Mouse (Mus musculus) midbrain, embryonic 11.5 days (tissue): ENCODE measurements at regions not wholly inside any gene's neighbourhood (a gene's known extent, or its start where the extent isn't known, plus 50 kb on each side); places are given as distances from the start of the nearest gene placed in this dataset.

Source experiments
- ATAC-seq: fragments of 200-750 bp; cut with Nextera tagmentation; 2 replicates; pipeline ENCODE4 v1.8.0; 2017; ENCODE audit warnings: moderate TSS enrichment, moderate library complexity; ENCODE audit not compliant: low FRiP score
- DNase-seq: peaks from one replicate; pipeline ENCODE4 v3.0.0; 2015; ENCODE audit warnings: low spot score; ENCODE audit errors: missing footprints
- H3K27ac ChIP-seq: fragments of 300-500 bp; sonication (generic); 2 replicates; pipeline ENCODE4 v1.5.1; 2014; ENCODE audit warnings: low read depth, low read length
- H3K27me3 ChIP-seq: fragments of 300-500 bp; sonication (generic); 2 replicates; pipeline ENCODE4 v1.6.1; 2014; ENCODE audit warnings: mild to moderate bottlenecking, low read length, moderate library complexity, mixed read lengths; ENCODE audit not compliant: control insufficient read depth, insufficient read depth
- H3K36me3 ChIP-seq: fragments of 300-500 bp; sonication (generic); 2 replicates; pipeline ENCODE4 v1.6.1; 2014; ENCODE audit warnings: mild to moderate bottlenecking, low read length, moderate library complexity, mixed read lengths; ENCODE audit not compliant: control insufficient read depth, insufficient read depth
- H3K4me1 ChIP-seq: fragments of 300-500 bp; sonication (generic); 2 replicates; pipeline ENCODE4 v1.6.1; 2014; ENCODE audit warnings: low read length; ENCODE audit not compliant: control insufficient read depth, insufficient read depth
- H3K4me2 ChIP-seq: fragments of 300-500 bp; sonication (generic); 2 replicates; pipeline ENCODE4 v1.6.1; 2014; ENCODE audit warnings: mild to moderate bottlenecking, moderate library complexity
- H3K4me3 ChIP-seq: fragments of 300-500 bp; sonication (generic); 2 replicates; pipeline ENCODE4 v1.5.1; 2014; ENCODE audit warnings: low read depth, low read length
- H3K9ac ChIP-seq: fragments of 300-500 bp; sonication (generic); 2 replicates; pipeline ENCODE4 v1.6.1; 2014; ENCODE audit warnings: low read length
- H3K9me3 ChIP-seq: fragments of 300-500 bp; sonication (generic); 2 replicates; pipeline ENCODE4 v1.6.1; 2016; ENCODE audit warnings: low read length; ENCODE audit not compliant: control insufficient read depth
- WGBS: fragments of 180-500 bp; shearing (Covaris S2); extraction: QIAGEN DNeasy Blood & Tissue Kit; methylation state at CpG from one replicate; pipeline ENCODE4 v1.1.7; 2014; 5-methylcytosine and 5-hydroxymethylcytosine counted together

GRCm38 (mm10) chr4:72627219-72627930, 225.1 kb downstream of the Aldoart1 start:
- 61% methylated on average over 5 of the region's 5 CpGs for WGBS
- H3K4me1 ChIP-seq = no peaks in the 10 kb centered on the region
- no peak for DNase-seq
- H3K27ac ChIP-seq = no peak overlapping the region
- ATAC-seq = no peak
- no peaks in the 10 kb centered on the region for H3K36me3 ChIP-seq
- H3K4me2 ChIP-seq = no peak overlapping the region
- no peaks in the 10 kb centered on the region for H3K9me3 ChIP-seq
- no peak overlapping the region for H3K4me3 ChIP-seq
- no peak overlapping the region for H3K9ac ChIP-seq
- peaks cover 4% of the 10 kb centered on the region; the same call in 1 of the 2 replicates for H3K27me3 ChIP-seq

DNA sequence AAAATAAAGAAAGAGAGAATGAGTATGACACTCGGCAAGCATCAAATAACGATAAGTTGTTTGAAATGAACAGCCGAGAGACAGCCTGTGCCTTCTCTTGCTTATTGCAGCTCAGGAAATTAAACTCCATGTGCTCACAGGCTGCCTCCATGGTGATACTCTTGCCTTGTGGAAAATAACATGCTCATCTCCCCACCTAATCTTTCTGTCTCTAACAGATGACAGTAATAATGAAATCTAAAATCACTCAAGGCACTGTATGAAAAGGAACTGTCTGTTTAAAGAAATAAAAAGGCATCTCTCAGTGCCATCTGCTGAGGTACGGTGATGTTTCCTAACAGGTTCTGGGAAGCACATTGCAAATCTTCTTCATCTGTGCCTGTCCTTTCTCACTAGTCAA, 247.3 kb downstream of the Aldoart1 start:
- Histone ChIP-seq H3K27ac (no peak overlapping the region), H3K4me3 (no peak overlapping the region), H3K27me3 (no peaks in the 10 kb centered on the region), H3K4me2 (no peak overlapping the region), H3K9ac (no peak overlapping the region), H3K9me3 (no peaks in the 10 kb centered on the region), H3K4me1 (no peaks in the 10 kb centered on the region), H3K36me3 (no peaks in the 10 kb centered on the region)
- WGBS = 96% methylated on average over 4 of the region's 4 CpGs
- no peak for ATAC-seq
- DNase-seq = no peak

DNA sequence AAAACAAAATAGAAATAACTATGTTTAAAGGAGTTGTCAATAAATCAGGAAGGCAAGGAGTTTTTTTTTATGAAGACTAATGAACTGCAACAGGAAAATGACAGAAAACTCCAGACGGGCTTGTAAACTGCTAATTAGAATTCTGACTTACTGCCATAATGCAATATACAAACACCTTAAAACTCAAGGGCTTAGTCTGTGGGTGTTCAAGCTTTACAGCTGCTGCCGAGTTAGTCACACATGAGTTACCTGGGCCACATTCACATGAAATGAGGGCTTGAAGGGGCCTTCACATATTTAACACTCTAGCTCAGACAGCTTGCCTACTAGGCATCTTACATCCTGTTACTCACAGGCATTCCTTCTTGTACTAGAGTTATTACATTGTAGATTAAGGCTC, 256.9 kb downstream of the Aldoart1 start:
- Histone ChIP-seq H3K9me3 (no peaks in the 10 kb centered on the region), H3K9ac (no peak overlapping the region), H3K27me3 (no peaks in the 10 kb centered on the region), H3K4me3 (no peak overlapping the region), H3K27ac (no peak overlapping the region), H3K4me1 (no peaks in the 10 kb centered on the region), H3K36me3 (no peaks in the 10 kb centered on the region), H3K4me2 (no peak overlapping the region)
- ATAC-seq (no peak), DNase-seq (no peak)
- WGBS = 45% methylated on average over 2 of the region's 2 CpGs

DNA sequence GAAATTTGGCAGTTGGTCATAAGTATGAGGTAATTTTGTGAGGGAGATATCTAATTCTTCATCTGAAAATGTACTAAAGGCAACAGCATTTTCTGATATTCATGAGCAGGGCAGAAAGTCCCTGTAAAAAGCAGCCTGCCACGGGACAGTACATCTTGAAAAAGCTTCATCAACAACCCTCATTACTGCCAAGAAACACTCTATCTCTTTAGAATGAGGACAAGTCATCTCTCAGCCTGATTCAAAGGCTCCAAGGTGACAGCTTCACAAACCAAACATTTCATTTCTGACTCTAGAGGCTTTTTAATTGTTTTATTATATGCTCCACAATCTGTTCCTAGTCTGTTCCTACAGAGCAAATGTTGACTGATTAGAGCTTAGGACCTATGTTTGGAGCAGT, 260.3 kb downstream of the Aldoart1 start:
- Histone ChIP-seq H3K36me3 (no peaks in the 10 kb centered on the region), H3K27ac (no peak overlapping the region), H3K27me3 (no peaks in the 10 kb centered on the region), H3K9ac (no peak overlapping the region), H3K4me2 (no peak overlapping the region), H3K4me3 (no peak overlapping the region), H3K9me3 (no peaks in the 10 kb centered on the region), H3K4me1 (no peaks in the 10 kb centered on the region)
- no peak for DNase-seq
- WGBS = 63% methylated on average over 1 of the region's 1 CpGs
- ATAC-seq = no peak

DNA sequence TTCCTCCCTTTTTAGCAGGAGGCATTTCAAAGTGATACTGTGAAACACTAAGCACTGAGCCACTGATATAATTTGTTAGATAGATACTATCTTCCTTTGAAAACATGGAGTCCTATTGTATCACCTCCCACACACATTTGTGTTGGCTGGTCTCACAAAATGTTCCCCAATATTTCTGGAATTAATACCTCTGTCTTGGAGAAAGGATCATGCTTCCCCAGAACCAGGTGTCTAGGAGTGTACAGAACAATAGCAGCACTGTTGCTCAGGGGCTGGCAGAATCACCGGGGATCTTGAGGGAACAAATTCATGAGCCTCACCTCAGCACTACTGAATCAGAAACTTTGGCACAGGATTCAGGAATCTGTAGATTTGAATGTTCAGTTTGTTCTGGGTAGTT, 277.5 kb downstream of the Aldoart1 start:
- Histone ChIP-seq H3K4me2 (no peak overlapping the region), H3K4me3 (no peak overlapping the region), H3K4me1 (no peaks in the 10 kb centered on the region), H3K27me3 (no peaks in the 10 kb centered on the region), H3K36me3 (no peaks in the 10 kb centered on the region), H3K9ac (no peak overlapping the region), H3K27ac (no peak overlapping the region), H3K9me3 (no peaks in the 10 kb centered on the region)
- DNase-seq (no peak), ATAC-seq (no peak)
- WGBS = 91% methylated on average over 1 of the region's 1 CpGs

GRCm38 (mm10) chr4:72571924-72572323, 280.5 kb downstream of the Aldoart1 start:
- ATAC-seq (no peak), DNase-seq (no peak)
- H3K9me3 ChIP-seq = no peaks in the 10 kb centered on the region
- no peak overlapping the region for H3K9ac ChIP-seq
- WGBS = 80% methylated on average over 2 of the region's 2 CpGs
- no peaks in the 10 kb centered on the region for H3K4me1 ChIP-seq
- no peaks in the 10 kb centered on the region for H3K27me3 ChIP-seq
- H3K4me2 ChIP-seq = no peak overlapping the region
- no peaks in the 10 kb centered on the region for H3K36me3 ChIP-seq
- H3K4me3 ChIP-seq = no peak overlapping the region
- H3K27ac ChIP-seq = no peak overlapping the region

GRCm38 (mm10) chr4:72565186-72565585, 287.2 kb downstream of the Aldoart1 start:
- H3K4me2 ChIP-seq = no peak overlapping the region
- no peaks in the 10 kb centered on the region for H3K36me3 ChIP-seq
- H3K4me1 ChIP-seq = no peaks in the 10 kb centered on the region
- H3K27ac ChIP-seq = no peak overlapping the region
- H3K27me3 ChIP-seq = no peaks in the 10 kb centered on the region
- WGBS = 89% methylated on average over 3 of the region's 3 CpGs
- no peaks in the 10 kb centered on the region for H3K9me3 ChIP-seq
- ATAC-seq (no peak), DNase-seq (no peak)
- no peak overlapping the region for H3K4me3 ChIP-seq
- no peak overlapping the region for H3K9ac ChIP-seq

DNA sequence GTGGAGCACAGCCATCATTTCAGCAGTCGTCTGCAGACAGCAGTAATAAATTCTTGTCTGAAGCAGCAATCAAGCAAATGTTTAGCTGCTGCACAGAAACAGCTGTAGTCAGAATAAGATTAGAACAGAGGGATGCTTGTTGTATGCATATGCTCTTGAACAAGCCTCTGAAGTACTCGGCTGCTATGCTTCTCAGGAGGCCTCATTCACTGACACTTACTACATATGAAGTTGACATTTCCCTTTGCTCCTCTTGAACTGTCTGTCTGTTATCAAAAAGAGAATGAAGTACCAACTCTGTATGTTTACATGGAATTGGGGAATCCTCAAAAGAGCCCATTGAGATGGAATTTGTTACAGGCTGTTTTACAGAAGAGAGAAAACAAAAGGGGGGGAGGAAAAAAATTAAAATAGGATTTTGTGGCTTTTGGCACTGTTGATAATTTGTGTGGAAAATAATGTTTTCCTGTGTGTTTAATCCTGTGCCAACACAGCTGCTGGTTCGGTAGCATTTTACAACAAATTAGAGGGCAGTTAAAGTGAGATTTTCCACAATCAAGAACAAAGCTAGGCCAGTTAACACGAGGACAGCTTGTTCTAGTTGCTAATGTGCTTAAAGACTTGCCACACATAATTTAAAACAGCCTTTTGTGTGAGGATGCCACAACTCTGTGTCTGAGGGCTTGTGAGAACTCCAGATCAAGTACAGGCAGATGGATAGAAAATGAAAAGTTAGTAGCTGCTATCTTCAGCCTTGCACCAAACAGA, 289.3 kb downstream of the Aldoart1 start:
- H3K4me3 ChIP-seq = no peak overlapping the region
- no peaks in the 10 kb centered on the region for H3K9me3 ChIP-seq
- H3K27me3 ChIP-seq = no peaks in the 10 kb centered on the region
- DNase-seq = no peak
- H3K36me3 ChIP-seq = no peaks in the 10 kb centered on the region
- H3K27ac ChIP-seq = no peak overlapping the region
- 42% methylated on average over 4 of the region's 4 CpGs for WGBS
- H3K4me1 ChIP-seq = no peaks in the 10 kb centered on the region
- ATAC-seq = no peak
- no peak overlapping the region for H3K4me2 ChIP-seq
- H3K9ac ChIP-seq = no peak overlapping the region

DNA sequence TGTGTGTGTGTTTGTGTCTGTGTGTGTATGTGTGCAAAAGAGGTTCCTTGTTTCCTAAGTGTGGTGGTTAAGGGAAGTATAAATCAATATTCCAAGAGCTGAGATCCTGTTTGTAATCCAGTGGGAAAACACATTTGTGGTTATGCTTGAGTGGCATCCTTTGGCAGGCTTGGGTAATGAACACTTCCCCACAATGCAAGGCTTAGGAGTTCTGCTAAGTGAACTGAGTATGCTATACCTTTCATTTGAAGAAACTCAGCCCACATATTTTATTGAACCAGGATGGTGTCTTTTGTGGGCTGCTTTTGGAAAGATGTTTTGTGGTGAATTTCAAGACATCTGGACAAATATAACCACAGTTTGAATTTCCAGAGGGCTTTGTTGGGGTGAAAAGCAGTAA, 298.2 kb downstream of the Aldoart1 start:
- no peaks in the 10 kb centered on the region for H3K27me3 ChIP-seq
- no peak overlapping the region for H3K27ac ChIP-seq
- H3K4me2 ChIP-seq = no peak overlapping the region
- ATAC-seq (no peak), DNase-seq (no peak)
- no peak overlapping the region for H3K4me3 ChIP-seq
- H3K36me3 ChIP-seq = no peaks in the 10 kb centered on the region
- no peaks in the 10 kb centered on the region for H3K4me1 ChIP-seq
- no peaks in the 10 kb centered on the region for H3K9me3 ChIP-seq
- no peak overlapping the region for H3K9ac ChIP-seq
